Mouse (Mus musculus) liver, postnatal 0 days (tissue): ENCODE measurements around the gene Dennd2c. TPM values are rescaled to one million over a fixed set of nuclear protein-coding genes. Genes with fewer than 3 reads are reported as not detected.

Experiments
- ATAC-seq: fragments of 200-750 bp; cut with Nextera tagmentation; 2 replicates; pipeline ENCODE4 v1.8.0; 2017; ENCODE audit warnings: mild to moderate bottlenecking, moderate library complexity
- DNase-seq: peaks from one replicate; pipeline ENCODE4 v3.0.0-alpha.2; 2016
- H3K27ac ChIP-seq: fragments of 300-500 bp; sonication (generic); 2 replicates; pipeline ENCODE4 v1.5.1; 2014; ENCODE audit warnings: antibody characterized with exemption, moderate library complexity, mild to moderate bottlenecking, low read depth
- H3K27me3 ChIP-seq: fragments of 300-500 bp; sonication (generic); 2 replicates; pipeline ENCODE4 v1.6.1; 2014; ENCODE audit warnings: low read length, control low read depth, mixed read lengths; ENCODE audit not compliant: insufficient read depth
- H3K36me3 ChIP-seq: fragments of 300-500 bp; sonication (generic); replicated peaks from 2 replicates; pipeline ENCODE4 v1.6.1; 2014; ENCODE audit warnings: mild to moderate bottlenecking, control low read depth, low read length, moderate library complexity, mixed read lengths; ENCODE audit not compliant: insufficient read depth
- H3K4me1 ChIP-seq: fragments of 300-500 bp; sonication (generic); 2 replicates; pipeline ENCODE4 v1.6.1; 2014; ENCODE audit warnings: antibody characterized with exemption, mild to moderate bottlenecking, control low read depth; ENCODE audit not compliant: insufficient read depth
- H3K4me2 ChIP-seq: fragments of 300-500 bp; sonication (generic); 2 replicates; pipeline ENCODE4 v1.6.1; 2014; ENCODE audit warnings: low read depth, mild to moderate bottlenecking, low read length, moderate library complexity, mixed read lengths
- H3K4me3 ChIP-seq: fragments of 300-500 bp; sonication (generic); 2 replicates; pipeline ENCODE4 v1.5.1; 2014; ENCODE audit warnings: low read depth, low read length
- H3K9ac ChIP-seq: fragments of 300-500 bp; sonication (generic); replicated peaks from 2 replicates; pipeline ENCODE4 v1.6.1; 2014; ENCODE audit warnings: mild to moderate bottlenecking, moderate library complexity
- H3K9me3 ChIP-seq: fragments of 300-500 bp; sonication (generic); 2 replicates; pipeline ENCODE4 v1.6.1; 2016; ENCODE audit warnings: mild to moderate bottlenecking, control low read depth, low read length, mixed read lengths
- CTCF ChIP-seq: sonication (generic); IDR thresholded peaks from 2 replicates; pipeline ENCODE4 v1.5.1; 2016; ENCODE audit warnings: antibody characterized with exemption, low read depth
- EP300 ChIP-seq: IDR thresholded peaks from 2 replicates; pipeline ENCODE4 v1.6.1; 2016; ENCODE audit warnings: antibody characterized with exemption, low read depth, mild to moderate bottlenecking
- WGBS: fragments of 180-500 bp; shearing (Covaris S2); extraction: QIAGEN DNeasy Blood & Tissue Kit; methylation state at CpG from one replicate; pipeline ENCODE4 v1.1.7; 2014; ENCODE audit not compliant: insufficient replicate concordance; 5-methylcytosine and 5-hydroxymethylcytosine counted together
- polyA plus RNA-seq: library from polyadenylated mRNA; unstranded; fragments of >200 nt; fragmentation: Nextera tagmentation; extraction: Ambion mirVana; gene quantifications from 2 replicates; pipeline ENCODE4 v1.2.1, GENCODE M21; 2015

Dennd2c gene
- polyA plus RNA-seq, 1 experiment from 2014 or later, result 2.8 TPM

- Histone ChIP-seq H3K4me2 (no peak overlapping the region), H3K27me3 (no peaks in the 10 kb centered on the region), H3K9me3 (no peaks in the 10 kb centered on the region), H3K36me3 (peaks cover 16% of the 10 kb centered on the region), H3K27ac (no peak overlapping the region), H3K4me1 (peaks cover 9% of the 10 kb centered on the region; the same call in 1 of the 2 replicates), H3K4me3 (no peak overlapping the region), H3K9ac (no peak overlapping the region)
- no peak for ATAC-seq
- peak; percentile 89 for TF ChIP-seq CTCF
- TF ChIP-seq EP300, result no peak
- peak; percentile 90 for DNase-seq
- WGBS, result 12% methylated on average over 4 of the region's 4 CpGs
These were observed 67.4 kb downstream of the Dennd2c start for GRCm38 (mm10) chr3:103169771-103170170.

- Histone ChIP-seq H3K27me3 (no peaks in the 10 kb centered on the region), H3K27ac (peak within 1 kb of the TSS; percentile 69), H3K9ac (peak within 1 kb of the TSS; percentile 83), H3K4me2 (peak within 1 kb of the TSS; percentile 70), H3K9me3 (no peaks in the 10 kb centered on the region), H3K4me3 (peak within 1 kb of the TSS; percentile 81), H3K4me1 (peaks cover 15% of the 10 kb centered on the region), H3K36me3 (peaks cover 33% of the 10 kb centered on the region)
- DNase-seq, result peak; percentile 99
- TF ChIP-seq EP300 (no peak), CTCF (peak; percentile 45)
- peak; percentile 96 for ATAC-seq
- under 1% methylated on average over 56 of the region's 56 CpGs for WGBS
These were observed 69.3 kb downstream of the Dennd2c start, which contains the start of gene Bcas2 for GRCm38 (mm10) chr3:103171505-103172267. Bcas2 (plus strand) TSS chr3:103171655.

GRCm38 (mm10) chr3:103172615-103173014 is 70.2 kb downstream of the Dennd2c start:
- H3K9ac ChIP-seq, result peak overlapping the region; percentile 83
- no peak for ATAC-seq
- WGBS, result 19% methylated on average over 5 of the region's 5 CpGs
- peaks cover 42% of the 10 kb centered on the region for H3K36me3 ChIP-seq
- no peaks in the 10 kb centered on the region for H3K9me3 ChIP-seq
- H3K4me3 ChIP-seq, result peak overlapping the region; percentile 81
- H3K27me3 ChIP-seq, result no peaks in the 10 kb centered on the region
- DNase-seq, result no peak
- H3K4me2 ChIP-seq, result peak overlapping the region; percentile 70
- TF ChIP-seq CTCF (no peak), EP300 (no peak)
- H3K4me1 ChIP-seq, result peaks cover 18% of the 10 kb centered on the region
- H3K27ac ChIP-seq, result no peak overlapping the region

- H3K9me3 ChIP-seq, result no peaks in the 10 kb centered on the region
- peaks cover 14% of the 10 kb centered on the region for H3K4me1 ChIP-seq
- DNase-seq (no peak), ATAC-seq (peak; percentile 65)
- H3K4me2 ChIP-seq, result peak overlapping the region; percentile 7; the same call in 1 of the 2 replicates
- H3K27ac ChIP-seq, result no peak overlapping the region
- H3K36me3 ChIP-seq, result peaks cover 47% of the 10 kb centered on the region
- no peak overlapping the region for H3K9ac ChIP-seq
- H3K27me3 ChIP-seq, result no peaks in the 10 kb centered on the region
- TF ChIP-seq EP300 (peak; percentile 98), CTCF (no peak)
- H3K4me3 ChIP-seq, result no peak overlapping the region
- 57% methylated on average over 4 of the region's 4 CpGs for WGBS
These were observed 74.3 kb downstream of the Dennd2c start for GRCm38 (mm10) chr3:103176740-103177139.

GRCm38 (mm10) chr3:103179527-103179926 is 77.1 kb downstream of the Dennd2c start:
- TF ChIP-seq EP300, result no peak
- no peak for TF ChIP-seq CTCF
- H3K9me3 ChIP-seq, result no peaks in the 10 kb centered on the region
- H3K36me3 ChIP-seq, result peaks cover 40% of the 10 kb centered on the region
- no peaks in the 10 kb centered on the region for H3K27me3 ChIP-seq
- H3K4me2 ChIP-seq, result no peak overlapping the region
- no peak for ATAC-seq
- H3K9ac ChIP-seq, result no peak overlapping the region
- 89% methylated on average over 9 of the region's 9 CpGs for WGBS
- H3K4me1 ChIP-seq, result peaks cover 9% of the 10 kb centered on the region; the same call in 1 of the 2 replicates
- DNase-seq, result no peak
- H3K27ac ChIP-seq, result no peak overlapping the region
- H3K4me3 ChIP-seq, result no peak overlapping the region

GRCm38 (mm10) chr3:103181171-103181570 is 78.8 kb downstream of the Dennd2c start:
- ATAC-seq (no peak), DNase-seq (no peak)
- no peak overlapping the region for H3K4me3 ChIP-seq
- H3K4me1 ChIP-seq, result 0 out of 2 replicates have a peak, but pooled peaks cover 5% of the 10 kb centered on the region
- peaks cover 25% of the 10 kb centered on the region for H3K36me3 ChIP-seq
- TF ChIP-seq EP300 (no peak), CTCF (peak; percentile 45)
- H3K27me3 ChIP-seq, result no peaks in the 10 kb centered on the region
- no peak overlapping the region for H3K27ac ChIP-seq
- WGBS, result 44% methylated on average over 4 of the region's 4 CpGs
- no peaks in the 10 kb centered on the region for H3K9me3 ChIP-seq
- no peak overlapping the region for H3K9ac ChIP-seq
- H3K4me2 ChIP-seq, result no peak overlapping the region
